Mouse (Mus musculus): ENCODE data around the gene Trir. TPM values are rescaled to one million over a fixed set of nuclear protein-coding genes. Genes with fewer than 3 reads are reported as not detected.
A peak's percentile ranks its signal among the peaks of the same experiment; 100 is the strongest.

Trir gene
- polyA plus RNA-seq, 1 experiment from 2014 or later, result 163 TPM

- peaks cover 52% of the 10 kb centered on the region for H3K4me1 ChIP-seq (ENCODE audit: control insufficient read depth, insufficient read depth, low read length)
- 3% methylated on average over 15 of the region's 16 CpGs for WGBS
- no peak for ATAC-seq (ENCODE audit: low FRiP score, low TSS enrichment)
These were observed 42.2 kb upstream of the Trir start for GRCm38 (mm10) chr8:84984294-84985048.

GRCm38 (mm10) chr8:84985049-84985683 is 41.5 kb upstream of the Trir start:
- Histone ChIP-seq H3K36me3 (ENCODE audit: control insufficient read depth, insufficient read depth, low read length) (no peaks in the 10 kb centered on the region), H3K27me3 (ENCODE audit: control insufficient read depth, insufficient read depth, low read length) (no peaks in the 10 kb centered on the region), H3K4me3 (ENCODE audit: low read length) (peak overlapping the region; percentile 48), H3K27ac (ENCODE audit: low read depth, low read length) (peak overlapping the region; percentile 74; the same call in 1 of the 2 replicates), H3K4me1 (ENCODE audit: control insufficient read depth, insufficient read depth, low read length) (peaks cover 53% of the 10 kb centered on the region), H3K9ac (ENCODE audit: low read depth, low read length) (peak overlapping the region; percentile 58), H3K9me3 (ENCODE audit: control insufficient read depth, low read length) (no peaks in the 10 kb centered on the region), H3K4me2 (replicated peaks; ENCODE audit: low read depth, low read length) (peak overlapping the region; percentile 96)
- under 1% methylated on average over 23 of the region's 23 CpGs for WGBS
- ATAC-seq (ENCODE audit: low FRiP score, low TSS enrichment), result no peak; the same call in 1 of the 2 replicates

More at GRCm38 (mm10) chr8:84984294-84985048, 42.2 kb upstream of the Trir start:
- Histone ChIP-seq H3K36me3 (ENCODE audit: control insufficient read depth, insufficient read depth, low read length) (no peaks in the 10 kb centered on the region), H3K4me2 (replicated peaks; ENCODE audit: low read depth, low read length) (peak overlapping the region; percentile 96), H3K9me3 (ENCODE audit: control insufficient read depth, low read length) (no peaks in the 10 kb centered on the region), H3K27ac (ENCODE audit: low read depth, low read length) (peak overlapping the region; percentile 74; the same call in 1 of the 2 replicates), H3K9ac (ENCODE audit: low read depth, low read length) (peak overlapping the region; percentile 58; the same call in 1 of the 2 replicates), H3K27me3 (ENCODE audit: control insufficient read depth, insufficient read depth, low read length) (no peaks in the 10 kb centered on the region), H3K4me3 (ENCODE audit: low read length) (peak overlapping the region; percentile 48)

GRCm38 (mm10) chr8:84985684-84986378 is 40.8 kb upstream of the Trir start:
- ATAC-seq (ENCODE audit: low FRiP score, low TSS enrichment), result peak; percentile 46
- Histone ChIP-seq H3K9ac (ENCODE audit: low read depth, low read length) (peak overlapping the region; percentile 58), H3K9me3 (ENCODE audit: control insufficient read depth, low read length) (no peaks in the 10 kb centered on the region), H3K4me2 (replicated peaks; ENCODE audit: low read depth, low read length) (peak overlapping the region; percentile 96), H3K27ac (ENCODE audit: low read depth, low read length) (peak overlapping the region; percentile 74), H3K27me3 (ENCODE audit: control insufficient read depth, insufficient read depth, low read length) (no peaks in the 10 kb centered on the region), H3K4me3 (ENCODE audit: low read length) (peak overlapping the region; percentile 48), H3K4me1 (ENCODE audit: control insufficient read depth, insufficient read depth, low read length) (peaks cover 47% of the 10 kb centered on the region), H3K36me3 (ENCODE audit: control insufficient read depth, insufficient read depth, low read length) (no peaks in the 10 kb centered on the region)
- under 1% methylated on average over 52 of the region's 53 CpGs for WGBS

- no peak for ATAC-seq (ENCODE audit: low FRiP score, low TSS enrichment)
- H3K27ac ChIP-seq (ENCODE audit: low read depth, low read length), result peak overlapping the region; percentile 74
- no peaks in the 10 kb centered on the region for H3K27me3 ChIP-seq (ENCODE audit: control insufficient read depth, insufficient read depth, low read length)
- peak overlapping the region; percentile 48 for H3K4me3 ChIP-seq (ENCODE audit: low read length)
- WGBS, result 38% methylated on average over 8 of the region's 8 CpGs
- H3K9me3 ChIP-seq (ENCODE audit: control insufficient read depth, low read length), result no peaks in the 10 kb centered on the region
- peak overlapping the region; percentile 96 for H3K4me2 ChIP-seq (replicated peaks; ENCODE audit: low read depth, low read length)
- peak overlapping the region; percentile 58; the same call in 1 of the 2 replicates for H3K9ac ChIP-seq (ENCODE audit: low read depth, low read length)
- H3K36me3 ChIP-seq (ENCODE audit: control insufficient read depth, insufficient read depth, low read length), result no peaks in the 10 kb centered on the region
- H3K4me1 ChIP-seq (ENCODE audit: control insufficient read depth, insufficient read depth, low read length), result peaks cover 41% of the 10 kb centered on the region
These were observed 40.2 kb upstream of the Trir start for GRCm38 (mm10) chr8:84986379-84986945.

GRCm38 (mm10) chr8:84987388-84987787 is 39.2 kb upstream of the Trir start:
- H3K27me3 ChIP-seq (ENCODE audit: control insufficient read depth, insufficient read depth, low read length), result no peaks in the 10 kb centered on the region
- no peaks in the 10 kb centered on the region for H3K36me3 ChIP-seq (ENCODE audit: control insufficient read depth, insufficient read depth, low read length)
- H3K4me1 ChIP-seq (ENCODE audit: control insufficient read depth, insufficient read depth, low read length), result peaks cover 33% of the 10 kb centered on the region
- no peak overlapping the region for H3K9ac ChIP-seq (ENCODE audit: low read depth, low read length)
- no peak for ATAC-seq (ENCODE audit: low FRiP score, low TSS enrichment)
- no peak overlapping the region for H3K4me2 ChIP-seq (replicated peaks; ENCODE audit: low read depth, low read length)
- H3K9me3 ChIP-seq (ENCODE audit: control insufficient read depth, low read length), result no peaks in the 10 kb centered on the region
- H3K4me3 ChIP-seq (ENCODE audit: low read length), result no peak overlapping the region
- no peak overlapping the region for H3K27ac ChIP-seq (ENCODE audit: low read depth, low read length)
- WGBS, result 86% methylated on average over 5 of the region's 5 CpGs

- H3K27me3 ChIP-seq (ENCODE audit: control insufficient read depth, insufficient read depth, low read length), result no peaks in the 10 kb centered on the region
- no peak overlapping the region for H3K27ac ChIP-seq (ENCODE audit: low read depth, low read length)
- no peak overlapping the region for H3K4me3 ChIP-seq (ENCODE audit: low read length)
- 64% methylated on average over 2 of the region's 2 CpGs for WGBS
- H3K9ac ChIP-seq (ENCODE audit: low read depth, low read length), result no peak overlapping the region
- H3K4me1 ChIP-seq (ENCODE audit: control insufficient read depth, insufficient read depth, low read length), result peaks cover 30% of the 10 kb centered on the region
- no peak for ATAC-seq (ENCODE audit: low FRiP score, low TSS enrichment)
- H3K9me3 ChIP-seq (ENCODE audit: control insufficient read depth, low read length), result no peaks in the 10 kb centered on the region
- no peak overlapping the region for H3K4me2 ChIP-seq (replicated peaks; ENCODE audit: low read depth, low read length)
- H3K36me3 ChIP-seq (ENCODE audit: control insufficient read depth, insufficient read depth, low read length), result no peaks in the 10 kb centered on the region
These were observed 38.7 kb upstream of the Trir start for GRCm38 (mm10) chr8:84987903-84988302.

GRCm38 (mm10) chr8:84989311-84989731 is 37.3 kb upstream of the Trir start:
- Histone ChIP-seq H3K36me3 (ENCODE audit: control insufficient read depth, insufficient read depth, low read length) (no peaks in the 10 kb centered on the region), H3K27ac (ENCODE audit: low read depth, low read length) (peak overlapping the region; percentile 47; the same call in 1 of the 2 replicates), H3K4me3 (ENCODE audit: low read length) (peak overlapping the region; percentile 25), H3K9ac (ENCODE audit: low read depth, low read length) (peak overlapping the region; percentile 37; the same call in 1 of the 2 replicates), H3K9me3 (ENCODE audit: control insufficient read depth, low read length) (no peaks in the 10 kb centered on the region), H3K27me3 (ENCODE audit: control insufficient read depth, insufficient read depth, low read length) (no peaks in the 10 kb centered on the region), H3K4me1 (ENCODE audit: control insufficient read depth, insufficient read depth, low read length) (peaks cover 27% of the 10 kb centered on the region), H3K4me2 (replicated peaks; ENCODE audit: low read depth, low read length) (peak overlapping the region; percentile 88)
- WGBS, result 4% methylated on average over 15 of the region's 15 CpGs
- ATAC-seq (ENCODE audit: low FRiP score, low TSS enrichment), result no peak

GRCm38 (mm10) chr8:84989810-84990209 is 36.8 kb upstream of the Trir start:
- WGBS, result under 1% methylated on average over 15 of the region's 15 CpGs
- H3K4me2 ChIP-seq (replicated peaks; ENCODE audit: low read depth, low read length), result peak overlapping the region; percentile 88

More at GRCm38 (mm10) chr8:84989810-84990209, 36.8 kb upstream of the Trir start:
- Histone ChIP-seq H3K9me3 (ENCODE audit: control insufficient read depth, low read length) (no peaks in the 10 kb centered on the region), H3K9ac (ENCODE audit: low read depth, low read length) (peak overlapping the region; percentile 67), H3K27me3 (ENCODE audit: control insufficient read depth, insufficient read depth, low read length) (peaks cover 1% of the 10 kb centered on the region; the same call in 1 of the 2 replicates), H3K27ac (ENCODE audit: low read depth, low read length) (peak overlapping the region; percentile 62; the same call in 1 of the 2 replicates), H3K36me3 (ENCODE audit: control insufficient read depth, insufficient read depth, low read length) (no peaks in the 10 kb centered on the region), H3K4me1 (ENCODE audit: control insufficient read depth, insufficient read depth, low read length) (peaks cover 22% of the 10 kb centered on the region), H3K4me3 (ENCODE audit: low read length) (peak overlapping the region; percentile 58)
- ATAC-seq (ENCODE audit: low FRiP score, low TSS enrichment), result peak; percentile 32
